Mouse (Mus musculus): ENCODE measurements around the gene Gm45234.

Gm45234 gene

GRCm38 (mm10) chr6:124767536-124767919 is 11.7 kb upstream of the Gm45234 start:
- DNase-seq (ENCODE audit: low read depth, low spot score): no peak

DNA sequence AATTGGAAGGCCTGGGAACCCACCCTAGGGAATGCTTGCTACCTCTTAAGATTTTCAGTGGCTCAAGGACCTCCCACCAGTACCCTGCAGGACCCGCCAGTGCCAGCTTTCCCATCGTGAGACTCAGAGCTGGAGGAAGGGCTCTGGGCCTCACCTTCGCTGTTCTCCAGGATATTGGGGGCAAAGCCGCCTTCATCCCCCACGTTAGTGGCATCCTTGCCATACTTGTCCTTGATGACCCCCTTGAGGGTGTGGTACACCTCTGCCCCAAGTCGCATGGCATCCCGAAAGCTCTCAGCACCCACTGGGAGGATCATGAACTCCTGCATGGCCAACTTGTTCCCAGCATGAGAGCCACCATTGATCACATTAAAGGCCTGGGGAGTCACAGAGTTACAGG is 10.1 kb upstream of the Gm45234 start:
- no peak for DNase-seq (ENCODE audit: low read depth, low spot score)

DNA sequence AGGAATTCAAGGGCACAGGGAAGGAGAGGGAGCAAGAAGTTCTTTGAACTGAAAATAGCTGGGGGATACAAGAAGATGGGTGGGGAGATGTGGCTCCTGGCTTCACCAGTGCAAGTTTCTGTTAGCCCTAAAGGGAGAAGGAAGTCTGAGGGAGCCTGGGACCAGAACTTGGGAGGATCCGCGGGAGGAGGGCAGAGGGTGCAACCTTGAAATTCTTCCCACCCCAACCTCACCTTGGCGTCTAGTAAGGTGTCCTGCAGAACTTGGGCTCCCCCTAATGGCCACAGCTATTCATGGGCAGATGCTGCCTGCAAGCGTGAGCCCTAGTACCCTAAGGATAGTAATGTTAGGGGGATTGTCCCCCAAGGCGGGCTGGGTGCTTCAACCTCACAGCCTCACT is 3.4 kb upstream of the Gm45234 start:
- peak; percentile 90 for DNase-seq (ENCODE audit: low read depth, low spot score)

DNA sequence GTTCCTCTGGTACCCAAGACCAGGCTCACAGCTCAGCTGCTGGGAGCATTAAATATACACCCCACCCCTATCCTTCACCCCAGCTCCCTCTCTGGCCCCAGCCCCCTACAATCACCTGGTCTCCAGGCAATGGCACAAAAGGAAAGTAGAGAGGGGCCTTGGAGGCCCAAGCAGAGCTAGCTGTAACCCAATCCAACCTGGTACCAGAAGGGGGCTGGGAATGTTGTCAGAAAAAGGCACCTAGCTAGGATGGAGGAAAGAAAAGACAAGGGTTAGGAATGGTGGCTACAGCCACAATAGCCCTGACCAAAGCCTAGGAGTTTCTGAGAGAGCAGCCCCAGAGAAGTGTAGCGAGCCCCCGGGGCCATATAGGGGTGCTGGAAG is 3.0 kb upstream of the Gm45234 start:
- DNase-seq (ENCODE audit: low read depth, low spot score): no peak

DNA sequence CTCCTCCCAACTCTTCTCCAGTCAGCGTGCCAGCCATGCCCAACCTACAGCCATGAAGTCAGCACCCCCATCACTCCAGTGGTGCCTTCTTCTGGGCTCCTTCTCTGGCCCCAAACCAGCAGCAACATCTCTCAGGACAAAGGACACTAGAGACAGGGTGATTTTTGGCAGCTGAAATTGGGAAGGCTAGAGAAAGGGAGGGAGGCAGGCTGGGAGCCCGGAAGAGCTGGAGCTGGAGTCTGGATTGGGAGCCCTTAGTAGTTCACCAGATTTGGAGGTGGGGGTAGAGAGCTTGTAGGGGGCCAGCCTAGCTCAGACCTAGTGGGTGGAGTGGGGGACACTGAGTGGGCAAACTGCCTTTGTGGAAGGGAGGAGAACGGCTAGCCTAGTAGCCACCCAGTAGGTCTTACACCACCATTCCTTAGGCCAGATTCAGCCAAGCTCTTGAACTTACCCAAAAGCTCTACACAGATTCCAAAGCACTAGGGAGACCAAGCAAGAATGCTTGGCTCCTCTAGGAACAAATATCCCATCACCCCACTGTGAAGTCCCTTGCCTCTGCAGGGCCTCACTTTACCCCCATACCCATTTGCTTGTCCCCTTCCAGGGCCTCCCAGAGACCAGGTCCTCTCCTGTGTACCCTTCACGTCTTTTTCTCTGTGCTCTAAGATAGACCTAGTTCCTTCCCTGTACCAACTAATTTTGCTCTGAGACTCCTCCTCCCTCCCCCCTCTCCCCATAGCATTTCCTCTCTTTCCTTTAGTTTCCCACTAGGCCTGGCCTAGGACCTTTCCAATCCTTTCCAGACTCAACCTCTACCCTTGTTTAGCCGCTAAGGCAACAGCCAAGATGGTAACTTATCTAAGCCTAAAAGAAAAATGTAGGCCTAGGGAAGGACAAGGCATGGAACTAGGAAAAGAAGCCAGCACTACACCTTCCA is 2.4 kb upstream of the Gm45234 start:
- no peak for DNase-seq (ENCODE audit: low read depth, low spot score)

DNA sequence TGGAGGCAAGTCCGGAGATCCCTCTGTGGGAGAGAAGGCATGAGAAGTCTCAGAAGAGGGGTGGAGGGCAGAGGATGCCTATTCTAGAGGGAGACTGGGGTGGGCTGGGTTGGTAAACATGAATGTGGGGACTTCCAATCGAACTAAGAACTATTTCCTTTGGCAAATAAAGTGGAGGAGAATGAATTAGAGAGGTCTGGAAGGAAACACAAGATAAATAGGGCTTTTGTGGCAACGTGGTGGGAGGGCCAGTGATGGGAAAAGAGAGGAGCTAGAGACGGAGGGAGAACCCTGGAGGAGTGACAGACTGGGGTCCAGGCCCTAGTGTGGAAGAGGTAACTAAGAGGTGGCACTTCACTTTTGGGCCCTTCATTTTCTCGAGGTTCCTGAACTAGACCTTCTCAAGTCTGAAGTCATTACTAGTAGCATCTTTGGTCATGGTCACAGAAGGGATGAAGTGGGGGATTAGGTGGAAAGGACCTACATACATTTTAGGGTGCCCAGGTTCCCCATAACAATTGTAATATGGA is 1.6 kb upstream of the Gm45234 start:
- no peak for DNase-seq (ENCODE audit: low read depth, low spot score)

DNA sequence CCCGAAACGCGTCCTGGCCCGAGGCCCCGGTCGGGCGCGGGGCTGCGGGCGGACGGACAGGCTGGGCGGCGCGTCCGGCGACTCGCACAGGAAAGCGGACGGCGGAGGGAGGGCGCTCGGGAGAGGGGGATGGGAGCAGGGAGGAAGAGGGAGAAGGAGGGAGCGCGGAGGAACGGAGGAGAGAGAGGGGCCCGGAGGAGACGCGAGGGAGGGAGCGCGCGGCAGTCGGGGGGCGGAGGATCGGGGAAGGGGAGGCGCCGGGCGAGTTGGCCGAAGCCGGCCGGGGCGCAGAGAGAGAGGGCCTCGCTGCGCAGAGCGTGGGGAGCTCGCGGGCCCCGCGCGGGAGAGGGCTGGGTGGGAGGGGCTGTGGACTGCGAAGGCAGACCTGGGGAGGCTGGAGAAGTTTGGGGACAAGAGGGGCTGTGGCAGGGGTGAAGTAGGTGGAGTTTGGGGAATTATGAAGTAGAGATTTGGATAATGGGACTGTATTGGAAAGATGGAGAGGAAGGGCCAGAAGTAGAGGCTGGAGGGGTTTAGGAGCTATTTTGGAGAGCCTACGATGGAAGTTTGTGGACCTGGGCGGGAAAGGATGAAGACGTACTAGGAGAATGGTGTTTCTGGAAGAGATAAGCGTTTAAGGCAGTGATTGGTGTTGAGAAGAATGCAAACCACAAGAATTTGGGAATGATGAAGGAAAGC is 980 bp upstream of the Gm45234 start:
- peak; percentile 79 for DNase-seq (ENCODE audit: low read depth, low spot score)

- DNase-seq (ENCODE audit: low read depth, low spot score): no peak
Observed at GRCm38 (mm10) chr6:124755306-124755705, 515 bp downstream of the Gm45234 start.

DNA sequence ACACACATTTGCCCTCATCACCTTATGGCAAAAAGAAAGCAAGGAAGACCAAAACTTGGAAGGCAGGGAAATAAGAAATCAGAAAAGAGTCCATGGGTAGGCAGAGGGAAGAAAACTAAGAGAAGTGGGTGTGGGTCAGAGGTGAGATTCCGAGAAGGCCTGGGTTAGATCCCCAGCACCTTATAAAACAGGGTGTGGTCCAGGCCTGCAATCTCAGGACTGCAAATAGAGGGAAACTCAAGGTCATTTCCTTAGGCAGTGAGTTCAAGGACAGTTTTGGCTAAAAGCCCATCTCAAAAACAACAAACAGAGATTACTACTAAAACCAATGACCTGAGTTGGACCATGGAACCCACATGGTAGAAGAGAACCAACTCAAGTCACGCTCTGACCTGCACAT is 2.0 kb downstream of the Gm45234 start:
- no peak for DNase-seq (ENCODE audit: low read depth, low spot score)

DNA sequence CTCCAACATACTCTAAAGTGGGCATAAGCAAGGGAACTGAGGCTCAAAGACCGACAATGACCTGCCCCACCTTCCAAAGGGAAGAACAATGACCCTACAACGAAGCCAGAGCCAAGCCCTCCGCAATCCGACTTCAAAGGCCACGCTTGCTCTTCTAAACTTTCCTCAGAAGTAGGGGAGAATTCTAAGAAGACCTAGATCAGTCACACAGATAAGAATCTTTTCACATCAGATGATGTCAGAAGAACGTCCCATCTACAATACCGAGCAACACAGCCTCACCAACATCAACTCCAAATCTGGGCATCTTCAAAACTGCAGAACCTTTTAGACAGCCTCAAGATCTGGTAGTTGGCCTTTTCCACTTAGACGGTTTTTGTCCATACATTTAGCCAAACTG is 5.4 kb downstream of the Gm45234 start:
- no peak for DNase-seq (ENCODE audit: low read depth, low spot score)

DNA sequence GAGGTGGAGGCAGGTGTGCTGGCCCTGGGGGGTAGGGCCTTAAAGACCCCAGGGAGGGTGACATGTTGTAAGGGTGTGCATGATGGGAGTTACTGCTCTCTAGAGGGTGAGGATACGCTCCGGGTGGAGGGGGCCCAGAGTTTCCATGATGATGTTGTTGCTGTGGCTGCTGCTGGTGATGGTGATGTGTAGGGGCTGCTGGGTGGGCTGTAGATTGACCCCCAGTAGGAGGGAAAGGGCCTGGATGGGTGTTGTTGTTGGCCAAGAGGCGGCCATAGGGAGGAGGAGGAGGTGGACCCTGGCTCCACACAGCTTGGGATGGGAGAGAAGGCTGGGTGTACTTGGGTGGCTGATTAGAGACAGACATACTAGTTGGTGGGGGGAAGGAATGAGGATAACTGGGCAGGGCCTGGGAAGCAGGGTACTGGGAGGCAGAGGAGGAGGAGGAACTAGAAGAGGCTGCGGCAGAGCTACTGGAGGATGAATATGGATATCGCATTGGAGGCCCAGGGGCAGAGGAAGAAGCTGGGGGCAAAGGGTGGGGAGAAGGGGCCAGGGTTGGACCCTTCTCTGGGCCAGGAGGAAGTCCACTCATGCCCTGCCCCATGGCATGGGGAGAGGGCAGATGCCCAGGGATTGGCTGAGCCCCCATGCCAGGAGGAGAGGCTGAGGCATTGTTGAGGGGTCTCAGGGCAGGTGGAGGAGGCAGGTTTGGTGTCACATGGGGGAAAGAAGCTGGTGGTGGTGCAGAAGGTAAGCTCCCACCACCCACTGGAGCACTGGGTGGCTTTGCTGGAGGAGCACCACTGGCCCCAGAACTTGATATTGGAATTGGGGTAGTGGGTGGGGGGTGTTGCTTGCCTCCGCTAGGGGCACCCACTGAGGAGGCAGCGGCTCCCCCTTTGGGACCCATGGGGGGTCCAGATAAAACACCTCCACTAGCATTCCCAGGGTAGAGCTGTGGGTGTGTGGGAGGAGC is 8.9 kb downstream of the Gm45234 start:
- DNase-seq (ENCODE audit: low read depth, low spot score): no peak

GRCm38 (mm10) chr6:124746296-124746605 is 9.6 kb downstream of the Gm45234 start:
- DNase-seq (ENCODE audit: low read depth, low spot score): no peak

GRCm38 (mm10) chr6:124745490-124746295 is 10.1 kb downstream of the Gm45234 start:
- peak; percentile 97 for DNase-seq (ENCODE audit: low read depth, low spot score)

- DNase-seq (ENCODE audit: low read depth, low spot score): no peak
Observed at GRCm38 (mm10) chr6:124744755-124745321, 11.0 kb downstream of the Gm45234 start.

- no peak for DNase-seq (ENCODE audit: low read depth, low spot score)
Observed at GRCm38 (mm10) chr6:124743647-124744046, 12.2 kb downstream of the Gm45234 start.

- DNase-seq (ENCODE audit: low read depth, low spot score): no peak
Observed at GRCm38 (mm10) chr6:124742839-124743514, 12.8 kb downstream of the Gm45234 start.

DNA sequence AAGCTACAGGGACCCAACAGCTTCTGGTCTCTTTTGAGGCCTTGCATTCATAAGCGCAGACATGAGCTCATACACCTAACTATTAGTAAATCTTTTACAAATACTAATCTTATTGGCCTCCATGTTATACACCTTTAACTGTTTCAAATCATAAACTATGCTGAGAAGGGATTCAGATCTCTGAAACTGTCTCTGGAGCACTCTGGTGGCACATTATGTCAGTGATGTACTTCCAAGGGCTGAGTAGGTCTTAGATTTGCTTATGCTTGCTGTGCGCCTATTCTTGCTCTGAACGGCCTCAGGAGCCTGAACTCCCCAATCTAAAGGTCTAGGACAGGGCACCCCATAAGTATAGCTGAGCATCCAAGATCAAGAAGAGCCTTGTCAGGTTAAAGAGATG is 14.0 kb downstream of the Gm45234 start:
- DNase-seq (ENCODE audit: low read depth, low spot score): no peak

DNA sequence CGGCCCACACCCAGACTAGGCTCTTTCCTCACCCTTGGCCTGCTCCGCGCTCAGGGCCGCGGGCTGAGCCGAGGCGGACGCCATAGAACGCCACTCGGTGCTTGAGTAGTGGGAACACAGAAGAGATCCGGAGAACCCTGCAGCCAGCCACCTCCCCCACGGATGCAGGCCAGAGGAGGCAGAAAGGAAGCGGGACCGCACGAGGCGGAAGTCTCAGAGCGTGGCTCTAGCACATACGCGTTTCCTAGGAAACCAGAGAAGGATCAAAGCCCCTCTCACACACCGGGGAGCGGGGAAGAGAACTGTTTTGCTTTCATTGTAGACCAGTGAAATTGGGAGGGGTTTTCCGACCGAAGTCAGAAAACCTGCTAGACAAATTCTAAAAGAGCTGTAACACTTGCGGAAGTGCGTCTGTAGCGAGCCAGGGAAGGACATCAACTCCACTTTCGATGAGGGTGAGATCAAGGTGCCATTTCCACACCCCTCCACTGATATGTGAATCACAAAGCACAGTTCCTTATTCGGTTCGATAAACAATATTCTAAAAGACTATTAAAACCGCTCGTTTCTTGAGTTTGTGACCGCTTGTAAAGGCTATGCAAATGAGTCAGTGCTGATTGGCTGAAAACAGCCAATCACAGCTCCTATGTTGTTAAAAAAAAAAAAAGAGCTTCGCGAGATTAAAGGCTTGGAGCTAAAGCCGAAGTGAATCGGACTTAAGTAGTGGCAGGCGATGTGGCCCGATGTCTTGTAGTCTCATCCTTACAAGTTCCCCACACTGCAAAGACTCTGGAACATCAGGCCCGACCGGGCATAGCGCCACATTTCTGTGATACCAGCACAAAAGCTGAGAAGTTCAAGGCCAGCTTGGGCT is 14.7 kb downstream of the Gm45234 start, which contains the start of gene Grcc10:
Grcc10 (minus strand) TSS at position 487 of the 874 bp plus-strand sequence.
- peak; percentile 96 for DNase-seq (ENCODE audit: low read depth, low spot score)
